Mouse (Mus musculus): ENCODE measurements around the gene Smco4. TPM values are rescaled to one million over a fixed set of nuclear protein-coding genes. Genes with fewer than 3 reads are reported as not detected.

The Smco4 gene
- polyA plus RNA-seq, 1 experiment from 2014 or later, result 3.4 TPM

DNA sequence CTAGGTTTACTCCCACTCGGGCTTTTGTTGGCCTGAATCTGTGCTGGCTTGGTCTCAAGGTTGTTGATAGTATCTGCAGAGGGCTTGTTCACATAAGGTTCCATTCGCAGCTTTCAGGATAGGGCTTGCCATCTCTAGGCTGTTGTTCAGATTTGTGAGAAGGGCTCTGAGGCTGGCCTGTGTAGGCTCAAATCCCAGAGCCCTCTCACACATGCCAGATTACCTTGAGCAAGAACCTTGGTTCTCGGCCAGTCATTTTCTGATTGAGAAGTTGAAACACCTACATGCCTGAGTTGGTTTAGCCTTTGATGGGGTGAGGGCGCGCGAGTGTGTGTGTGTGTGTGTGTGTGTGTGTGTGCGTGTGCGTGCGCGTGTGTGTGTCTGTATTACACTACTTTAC, 29.1 kb downstream of the Smco4 start:
- Histone ChIP-seq H3K4me3 (ENCODE audit: low read length) (no peak overlapping the region), H3K9ac (ENCODE audit: low read length) (no peak overlapping the region; the same call in 1 of the 2 replicates), H3K36me3 (ENCODE audit: control insufficient read depth, insufficient read depth, low read length) (no peaks in the 10 kb centered on the region), H3K27me3 (ENCODE audit: control insufficient read depth, insufficient read depth, low read depth, low read length) (no peaks in the 10 kb centered on the region), H3K9me3 (ENCODE audit: control insufficient read depth, low read length) (no peaks in the 10 kb centered on the region), H3K4me2 (ENCODE audit: low read depth, low read length) (no peak overlapping the region), H3K27ac (ENCODE audit: low read length) (no peak overlapping the region), H3K4me1 (replicated peaks; ENCODE audit: control insufficient read depth, insufficient read depth, low read length) (peaks cover 35% of the 10 kb centered on the region)
- ATAC-seq (ENCODE audit: low read depth), result no peak
- WGBS, result 84% methylated on average over 10 of the region's 10 CpGs

DNA sequence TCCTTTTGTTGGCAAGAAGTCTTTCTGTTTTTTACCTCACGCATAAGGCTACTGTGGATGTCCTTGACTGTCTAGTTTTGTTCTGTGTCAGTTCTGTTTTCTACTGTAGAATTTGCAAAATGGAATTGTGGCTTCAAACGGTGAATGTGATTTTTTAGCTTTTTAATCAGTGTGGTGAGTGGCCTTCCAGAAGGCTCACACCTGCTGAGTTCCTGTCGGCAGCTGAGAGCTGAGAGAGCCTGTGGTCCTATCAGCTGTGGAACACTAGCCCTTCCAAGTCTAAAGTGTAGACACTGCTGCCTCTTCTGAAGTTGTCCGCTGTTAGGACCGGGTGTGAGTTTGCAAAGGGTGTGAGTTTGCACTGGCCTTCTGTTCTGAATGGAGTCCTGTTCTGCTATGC, 29.7 kb downstream of the Smco4 start:
- WGBS, result 58% methylated on average over 5 of the region's 5 CpGs

DNA sequence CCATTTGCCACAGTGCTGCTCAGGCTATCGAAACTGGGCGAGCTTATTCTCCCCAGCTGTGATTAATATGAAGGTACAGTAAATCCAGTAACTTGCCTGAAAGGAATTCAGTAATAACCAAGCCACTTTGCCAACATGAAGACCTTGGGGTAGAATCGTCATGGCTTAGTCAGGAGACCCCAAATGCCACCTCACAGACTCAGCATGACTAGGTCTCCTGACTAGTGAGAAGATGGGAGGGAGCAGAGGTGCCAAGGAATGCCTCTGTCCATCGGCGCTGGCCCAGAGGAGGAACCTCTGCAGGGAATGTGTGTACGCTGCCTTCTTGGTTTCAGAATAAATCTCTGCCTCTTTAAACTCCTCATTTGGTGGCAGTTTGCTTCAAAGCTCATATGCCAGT, 30.4 kb downstream of the Smco4 start:
- WGBS, result 78% methylated on average over 6 of the region's 6 CpGs
- no peak overlapping the region for H3K4me3 ChIP-seq (ENCODE audit: low read length)
- H3K9ac ChIP-seq (ENCODE audit: low read length), result no peak overlapping the region
- no peaks in the 10 kb centered on the region for H3K36me3 ChIP-seq (ENCODE audit: control insufficient read depth, insufficient read depth, low read length)
- H3K9me3 ChIP-seq (ENCODE audit: control insufficient read depth, low read length), result no peaks in the 10 kb centered on the region
- peaks cover 45% of the 10 kb centered on the region for H3K4me1 ChIP-seq (replicated peaks; ENCODE audit: control insufficient read depth, insufficient read depth, low read length)
- ATAC-seq (ENCODE audit: low read depth), result no peak
- no peaks in the 10 kb centered on the region for H3K27me3 ChIP-seq (ENCODE audit: control insufficient read depth, insufficient read depth, low read depth, low read length)
- H3K4me2 ChIP-seq (ENCODE audit: low read depth, low read length), result no peak overlapping the region
- no peak overlapping the region for H3K27ac ChIP-seq (ENCODE audit: low read length)

More for the DNA sequence above, 29.7 kb downstream of the Smco4 start:
- Histone ChIP-seq H3K9me3 (ENCODE audit: control insufficient read depth, low read length) (no peaks in the 10 kb centered on the region), H3K9ac (ENCODE audit: low read length) (no peak overlapping the region), H3K4me1 (replicated peaks; ENCODE audit: control insufficient read depth, insufficient read depth, low read length) (peaks cover 37% of the 10 kb centered on the region), H3K4me3 (ENCODE audit: low read length) (no peak overlapping the region), H3K27ac (ENCODE audit: low read length) (no peak overlapping the region; the same call in 1 of the 2 replicates), H3K36me3 (ENCODE audit: control insufficient read depth, insufficient read depth, low read length) (no peaks in the 10 kb centered on the region), H3K4me2 (ENCODE audit: low read depth, low read length) (no peak overlapping the region), H3K27me3 (ENCODE audit: control insufficient read depth, insufficient read depth, low read depth, low read length) (no peaks in the 10 kb centered on the region)
- no peak for ATAC-seq (ENCODE audit: low read depth)

DNA sequence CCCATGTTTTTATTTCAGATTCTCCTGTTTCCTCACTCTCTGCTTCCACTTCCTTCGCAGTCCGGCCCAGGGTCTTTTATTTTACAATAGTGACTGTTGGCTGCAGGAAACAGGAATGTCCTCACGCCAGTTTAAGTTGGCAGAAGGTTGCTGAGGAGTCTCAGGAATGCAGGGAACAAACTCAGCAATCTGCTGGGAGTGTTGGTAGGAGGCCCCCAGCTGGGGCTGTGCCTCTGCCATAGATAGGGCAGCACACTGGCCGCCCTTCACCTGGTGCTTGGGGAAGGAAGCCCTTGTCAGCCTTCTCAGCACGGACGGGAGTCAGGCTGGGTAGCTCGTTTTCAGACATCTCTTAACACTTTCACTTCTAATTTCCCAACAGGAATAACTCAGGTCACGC, 32.0 kb downstream of the Smco4 start:
- Histone ChIP-seq H3K4me1 (replicated peaks; ENCODE audit: control insufficient read depth, insufficient read depth, low read length) (peaks cover 60% of the 10 kb centered on the region), H3K36me3 (ENCODE audit: control insufficient read depth, insufficient read depth, low read length) (no peaks in the 10 kb centered on the region), H3K4me3 (ENCODE audit: low read length) (no peak overlapping the region), H3K9me3 (ENCODE audit: control insufficient read depth, low read length) (no peaks in the 10 kb centered on the region), H3K9ac (ENCODE audit: low read length) (0 out of 2 replicates have a peak overlapping the region, but pooled peaks have one; percentile 21), H3K27me3 (ENCODE audit: control insufficient read depth, insufficient read depth, low read depth, low read length) (no peaks in the 10 kb centered on the region), H3K27ac (ENCODE audit: low read length) (peak overlapping the region; percentile 79), H3K4me2 (ENCODE audit: low read depth, low read length) (peak overlapping the region; percentile 12)
- WGBS, result 25% methylated on average over 8 of the region's 8 CpGs
- ATAC-seq (ENCODE audit: low read depth), result peak; percentile 81

DNA sequence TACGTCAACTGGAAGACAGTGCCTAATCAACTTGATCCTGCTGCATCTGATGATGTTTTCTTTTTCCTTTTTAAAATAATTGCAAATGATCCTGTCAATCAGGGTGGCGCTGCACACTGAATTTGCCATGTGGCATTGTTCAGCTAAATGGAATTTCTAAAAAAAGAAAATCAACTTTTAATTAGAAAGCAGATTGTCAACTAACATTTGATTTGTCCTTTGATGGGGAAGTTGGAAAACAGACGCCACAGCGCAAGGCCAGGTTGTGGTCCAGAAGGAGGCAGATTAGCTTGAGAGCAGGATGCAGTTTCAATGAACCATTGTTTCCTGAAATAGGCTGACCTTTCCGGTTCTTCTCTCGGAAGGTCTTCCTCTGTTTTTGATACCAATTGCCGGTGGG, 33.3 kb downstream of the Smco4 start:
- peaks cover 60% of the 10 kb centered on the region for H3K4me1 ChIP-seq (replicated peaks; ENCODE audit: control insufficient read depth, insufficient read depth, low read length)
- H3K27ac ChIP-seq (ENCODE audit: low read length), result 0 out of 2 replicates have a peak overlapping the region, but pooled peaks have one; percentile 79
- 48% methylated on average over 7 of the region's 7 CpGs for WGBS
- no peaks in the 10 kb centered on the region for H3K27me3 ChIP-seq (ENCODE audit: control insufficient read depth, insufficient read depth, low read depth, low read length)
- H3K4me3 ChIP-seq (ENCODE audit: low read length), result no peak overlapping the region
- no peaks in the 10 kb centered on the region for H3K9me3 ChIP-seq (ENCODE audit: control insufficient read depth, low read length)
- H3K36me3 ChIP-seq (ENCODE audit: control insufficient read depth, insufficient read depth, low read length), result no peaks in the 10 kb centered on the region
- ATAC-seq (ENCODE audit: low read depth), result no peak
- H3K4me2 ChIP-seq (ENCODE audit: low read depth, low read length), result no peak overlapping the region
- no peak overlapping the region for H3K9ac ChIP-seq (ENCODE audit: low read length)

DNA sequence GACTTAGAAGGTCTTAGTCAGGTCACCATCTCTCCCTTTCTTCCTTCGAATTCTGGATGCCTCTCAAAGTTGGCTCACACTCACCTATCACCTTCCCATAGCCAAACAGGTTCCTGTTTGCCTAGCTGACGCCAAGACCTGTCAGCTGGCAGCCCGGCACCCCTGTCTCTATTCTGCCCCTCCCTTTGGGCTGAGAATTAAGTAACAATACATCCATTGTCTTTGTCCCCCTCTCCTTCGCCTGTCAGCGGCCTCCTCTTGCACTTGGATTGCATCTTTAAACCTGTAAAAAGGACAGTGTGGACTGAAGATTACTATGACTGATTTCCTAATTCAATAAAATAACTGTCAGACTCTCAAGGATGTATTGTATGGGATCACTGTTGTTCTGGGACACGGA, 34.6 kb downstream of the Smco4 start:
- no peak overlapping the region for H3K4me2 ChIP-seq (ENCODE audit: low read depth, low read length)
- H3K4me1 ChIP-seq (replicated peaks; ENCODE audit: control insufficient read depth, insufficient read depth, low read length), result peaks cover 56% of the 10 kb centered on the region
- ATAC-seq (ENCODE audit: low read depth), result no peak
- H3K9me3 ChIP-seq (ENCODE audit: control insufficient read depth, low read length), result no peaks in the 10 kb centered on the region
- H3K27me3 ChIP-seq (ENCODE audit: control insufficient read depth, insufficient read depth, low read depth, low read length), result no peaks in the 10 kb centered on the region
- H3K4me3 ChIP-seq (ENCODE audit: low read length), result no peak overlapping the region
- no peaks in the 10 kb centered on the region for H3K36me3 ChIP-seq (ENCODE audit: control insufficient read depth, insufficient read depth, low read length)
- H3K27ac ChIP-seq (ENCODE audit: low read length), result no peak overlapping the region
- 26% methylated on average over 6 of the region's 6 CpGs for WGBS
- no peak overlapping the region for H3K9ac ChIP-seq (ENCODE audit: low read length)

DNA sequence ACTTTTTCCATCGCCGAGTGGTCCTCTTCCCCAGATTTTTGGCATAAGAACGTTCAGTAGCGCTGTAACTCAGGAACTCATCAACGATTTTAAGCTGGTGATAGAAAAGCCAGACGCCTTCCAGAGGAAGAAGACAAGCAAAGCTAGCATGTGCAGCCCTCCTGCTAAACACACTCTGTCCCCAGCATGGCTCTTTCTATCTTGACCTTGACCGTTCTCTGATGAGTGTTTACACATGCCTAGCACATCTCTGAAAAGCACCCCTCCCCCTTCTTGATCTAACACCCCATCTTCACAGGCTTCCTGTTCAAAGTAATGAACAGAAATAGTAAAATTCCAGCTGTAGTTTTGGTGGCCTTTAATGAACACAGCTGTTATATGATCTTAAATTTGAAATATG, 35.1 kb downstream of the Smco4 start:
- no peaks in the 10 kb centered on the region for H3K36me3 ChIP-seq (ENCODE audit: control insufficient read depth, insufficient read depth, low read length)
- no peaks in the 10 kb centered on the region for H3K9me3 ChIP-seq (ENCODE audit: control insufficient read depth, low read length)
- no peak overlapping the region for H3K9ac ChIP-seq (ENCODE audit: low read length)
- H3K27me3 ChIP-seq (ENCODE audit: control insufficient read depth, insufficient read depth, low read depth, low read length), result no peaks in the 10 kb centered on the region
- WGBS, result 23% methylated on average over 7 of the region's 7 CpGs
- H3K4me3 ChIP-seq (ENCODE audit: low read length), result no peak overlapping the region
- ATAC-seq (ENCODE audit: low read depth), result no peak
- H3K27ac ChIP-seq (ENCODE audit: low read length), result no peak overlapping the region
- H3K4me2 ChIP-seq (ENCODE audit: low read depth, low read length), result no peak overlapping the region
- peaks cover 53% of the 10 kb centered on the region for H3K4me1 ChIP-seq (replicated peaks; ENCODE audit: control insufficient read depth, insufficient read depth, low read length)

DNA sequence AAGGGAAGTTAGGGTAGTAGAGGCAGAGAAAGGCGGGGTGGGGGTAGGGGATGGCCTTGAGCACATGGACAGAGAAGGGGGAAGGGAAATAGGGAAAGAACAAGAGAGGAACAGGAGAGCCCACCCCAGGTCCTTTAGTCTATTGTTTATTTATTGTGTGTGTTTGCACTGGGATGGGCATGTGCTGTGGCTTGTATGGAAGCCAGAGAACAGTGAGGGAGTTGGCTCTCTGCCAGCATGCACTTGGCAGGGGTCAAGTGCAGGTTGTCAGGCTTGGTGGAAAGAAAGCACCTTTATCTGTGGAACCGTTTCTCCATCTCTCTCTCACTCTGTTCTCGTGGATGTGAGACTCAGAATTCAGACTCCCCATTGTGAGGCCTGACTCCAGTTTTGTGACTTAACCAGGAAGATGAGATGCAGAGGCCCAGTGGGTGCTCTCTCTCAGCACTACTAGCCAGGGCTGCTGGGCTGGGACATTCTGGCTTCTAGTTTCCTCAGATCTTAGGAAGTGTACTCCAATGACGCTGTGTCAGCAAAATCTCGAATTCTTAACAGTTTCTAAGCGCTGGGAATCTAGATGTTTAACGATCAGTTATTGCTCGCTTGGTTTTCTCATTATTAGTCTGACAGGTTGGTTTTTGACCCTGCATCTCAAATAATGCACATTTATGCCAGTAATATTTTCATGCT, 36.2 kb downstream of the Smco4 start:
- Histone ChIP-seq H3K9me3 (ENCODE audit: control insufficient read depth, low read length) (no peaks in the 10 kb centered on the region), H3K9ac (ENCODE audit: low read length) (no peak overlapping the region), H3K27me3 (ENCODE audit: control insufficient read depth, insufficient read depth, low read depth, low read length) (no peaks in the 10 kb centered on the region), H3K4me3 (ENCODE audit: low read length) (no peak overlapping the region), H3K27ac (ENCODE audit: low read length) (peak overlapping the region; percentile 14; the same call in 1 of the 2 replicates), H3K36me3 (ENCODE audit: control insufficient read depth, insufficient read depth, low read length) (no peaks in the 10 kb centered on the region), H3K4me2 (ENCODE audit: low read depth, low read length) (no peak overlapping the region), H3K4me1 (replicated peaks; ENCODE audit: control insufficient read depth, insufficient read depth, low read length) (peaks cover 46% of the 10 kb centered on the region)
- 33% methylated on average over 8 of the region's 8 CpGs for WGBS
- peak; percentile 44 for ATAC-seq (ENCODE audit: low read depth)

DNA sequence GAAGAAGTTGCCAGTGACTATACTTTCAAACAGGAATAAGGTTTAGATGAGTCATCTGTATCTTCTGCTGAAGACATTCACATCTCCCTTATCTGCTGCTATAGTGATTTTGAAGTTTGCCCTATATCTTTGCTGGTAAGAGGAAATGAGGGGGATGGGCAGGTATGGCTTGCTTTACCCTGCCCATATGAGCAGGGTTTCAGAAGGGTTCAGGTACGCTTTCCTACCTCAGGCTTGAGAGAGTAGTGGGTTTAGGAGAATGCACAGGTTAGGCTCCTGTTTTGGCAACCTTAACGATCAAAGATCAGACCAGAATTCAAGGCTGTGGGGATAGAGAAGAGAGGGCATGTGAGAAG, 36.7 kb downstream of the Smco4 start:
- Histone ChIP-seq H3K9ac (ENCODE audit: low read length) (no peak overlapping the region), H3K27ac (ENCODE audit: low read length) (no peak overlapping the region), H3K4me1 (replicated peaks; ENCODE audit: control insufficient read depth, insufficient read depth, low read length) (peaks cover 43% of the 10 kb centered on the region), H3K4me3 (ENCODE audit: low read length) (no peak overlapping the region), H3K36me3 (ENCODE audit: control insufficient read depth, insufficient read depth, low read length) (no peaks in the 10 kb centered on the region), H3K9me3 (ENCODE audit: control insufficient read depth, low read length) (no peaks in the 10 kb centered on the region), H3K27me3 (ENCODE audit: control insufficient read depth, insufficient read depth, low read depth, low read length) (no peaks in the 10 kb centered on the region), H3K4me2 (ENCODE audit: low read depth, low read length) (no peak overlapping the region)
- WGBS, result 69% methylated on average over 2 of the region's 2 CpGs
- ATAC-seq (ENCODE audit: low read depth), result no peak

Data from lung, embryonic 16.5 days (tissue).